Mouse (Mus musculus) liver, embryonic 11.5 days (tissue): Measurements from ENCODE around the gene Shisal1. TPM values are rescaled to one million over a fixed set of nuclear protein-coding genes. Genes with fewer than 3 reads are reported as not detected.

ENCODE experiments used
- ATAC-seq: fragments of 200-750 bp; cut with Nextera tagmentation; replicated peaks from 2 replicates; pipeline ENCODE4 v1.8.0; 2017; ENCODE audit warnings: moderate number of reproducible peaks, mild to moderate bottlenecking, moderate TSS enrichment, moderate library complexity; ENCODE audit not compliant: low FRiP score
- DNase-seq: peaks from one replicate; pipeline ENCODE4 v3.0.0-alpha.2; 2017; ENCODE audit warnings: low spot score
- H3K27ac ChIP-seq: fragments of 300-500 bp; sonication (generic); 2 replicates; pipeline ENCODE4 v1.5.1; 2014; ENCODE audit warnings: mild to moderate bottlenecking, low read depth, low read length, control low read depth
- H3K27me3 ChIP-seq: fragments of 300-500 bp; sonication (generic); replicated peaks from 2 replicates; pipeline ENCODE4 v1.6.1; 2014; ENCODE audit warnings: low read length, mixed read lengths; ENCODE audit not compliant: control insufficient read depth, insufficient read depth
- H3K36me3 ChIP-seq: fragments of 300-500 bp; sonication (generic); 2 replicates; pipeline ENCODE4 v1.6.1; 2014; ENCODE audit warnings: mild to moderate bottlenecking, low read length, moderate library complexity, mixed read lengths; ENCODE audit not compliant: control insufficient read depth, insufficient read depth
- H3K4me1 ChIP-seq: fragments of 300-500 bp; sonication (generic); replicated peaks from 2 replicates; pipeline ENCODE4 v1.6.1; 2014; ENCODE audit warnings: low read length, mixed read lengths; ENCODE audit not compliant: control insufficient read depth, insufficient read depth
- H3K4me2 ChIP-seq: fragments of 300-500 bp; sonication (generic); 2 replicates; pipeline ENCODE4 v1.6.1; 2014; ENCODE audit warnings: mild to moderate bottlenecking, control low read depth, moderate library complexity
- H3K4me3 ChIP-seq: fragments of 300-500 bp; sonication (generic); 2 replicates; pipeline ENCODE4 v1.5.1; 2014; ENCODE audit warnings: low read depth, low read length, control low read depth
- H3K9ac ChIP-seq: fragments of 300-500 bp; sonication (generic); 2 replicates; pipeline ENCODE4 v1.6.1; 2014; ENCODE audit warnings: low read depth, low read length, control low read depth
- H3K9me3 ChIP-seq: fragments of 300-500 bp; sonication (generic); 2 replicates; pipeline ENCODE4 v1.6.1; 2016; ENCODE audit warnings: low read length, inconsistent platforms, mixed read lengths; ENCODE audit not compliant: control insufficient read depth
- WGBS: fragments of 180-500 bp; shearing (Covaris S2); extraction: QIAGEN DNeasy Blood & Tissue Kit; methylation state at CpG from one replicate; pipeline ENCODE4 v1.1.7; 2014; 5-methylcytosine and 5-hydroxymethylcytosine counted together
- polyA plus RNA-seq: library from polyadenylated mRNA; unstranded; fragments of >200 nt; fragmentation: Nextera tagmentation; extraction: Ambion mirVana; gene quantifications from 2 replicates; pipeline ENCODE4 v1.2.1, GENCODE M21; 2014

The Shisal1 gene
- polyA plus RNA-seq, 1 experiment from 2014 or later: 0.25 TPM

DNA sequence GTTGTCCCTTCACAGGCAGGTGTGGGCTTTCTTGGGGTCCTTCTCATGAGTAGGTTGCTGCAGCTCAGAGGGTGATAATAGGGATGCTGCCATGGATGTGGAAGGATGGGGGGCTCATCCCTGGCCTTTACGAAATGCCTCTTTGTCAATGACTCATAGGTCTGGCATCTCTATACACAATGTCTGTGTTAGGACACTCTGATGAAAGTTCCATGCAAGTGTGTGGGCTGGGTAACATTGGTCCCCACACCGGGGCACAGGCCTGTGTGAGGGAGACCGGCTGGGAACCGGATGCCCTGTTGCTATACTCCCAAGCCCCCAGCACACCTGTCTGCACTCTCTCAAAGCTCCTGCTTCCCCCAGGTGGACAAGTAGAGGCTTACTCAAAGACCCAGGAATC, 48.3 kb downstream of the Shisal1 start:
- Histone ChIP-seq H3K36me3 (no peaks in the 10 kb centered on the region), H3K4me1 (no peaks in the 10 kb centered on the region), H3K9me3 (no peaks in the 10 kb centered on the region), H3K4me3 (no peak overlapping the region), H3K27ac (no peak overlapping the region), H3K9ac (no peak overlapping the region), H3K4me2 (no peak overlapping the region), H3K27me3 (0 out of 2 replicates have a peak, but pooled peaks cover 2% of the 10 kb centered on the region)
- DNase-seq (no peak), ATAC-seq (no peak)
- WGBS: 71% methylated on average over 4 of the region's 4 CpGs

DNA sequence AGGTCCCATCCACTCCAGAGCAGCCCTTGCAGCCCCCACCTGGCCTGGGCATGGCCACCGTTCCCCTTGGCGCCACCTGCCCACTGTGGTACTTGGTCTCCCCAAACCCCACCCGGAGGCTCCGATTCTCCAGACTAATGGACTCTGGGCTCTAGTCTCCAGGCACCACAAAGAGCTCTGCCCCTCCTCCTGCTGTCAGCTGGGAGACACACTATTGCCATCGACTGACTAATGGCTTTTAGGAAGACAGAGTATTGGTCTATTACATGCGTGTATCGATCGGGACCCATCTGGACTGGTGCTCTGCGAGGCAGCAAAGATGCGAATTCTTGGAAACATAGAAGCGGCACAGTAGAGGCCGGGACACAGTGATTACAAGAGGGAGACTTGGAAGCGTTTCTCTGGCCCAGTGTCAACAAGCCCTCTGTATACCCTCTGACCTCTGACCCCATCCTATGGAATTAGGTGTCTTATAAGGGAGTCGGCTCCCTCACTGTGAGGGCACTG, 49.2 kb downstream of the Shisal1 start:
- H3K4me3 ChIP-seq: no peak overlapping the region
- DNase-seq: no peak
- no peaks in the 10 kb centered on the region for H3K4me1 ChIP-seq
- no peak overlapping the region for H3K27ac ChIP-seq
- no peaks in the 10 kb centered on the region for H3K36me3 ChIP-seq
- WGBS: 71% methylated on average over 14 of the region's 14 CpGs
- H3K27me3 ChIP-seq: 0 out of 2 replicates have a peak, but pooled peaks cover 2% of the 10 kb centered on the region
- no peak for ATAC-seq
- no peak overlapping the region for H3K4me2 ChIP-seq
- no peak overlapping the region for H3K9ac ChIP-seq
- H3K9me3 ChIP-seq: no peaks in the 10 kb centered on the region

DNA sequence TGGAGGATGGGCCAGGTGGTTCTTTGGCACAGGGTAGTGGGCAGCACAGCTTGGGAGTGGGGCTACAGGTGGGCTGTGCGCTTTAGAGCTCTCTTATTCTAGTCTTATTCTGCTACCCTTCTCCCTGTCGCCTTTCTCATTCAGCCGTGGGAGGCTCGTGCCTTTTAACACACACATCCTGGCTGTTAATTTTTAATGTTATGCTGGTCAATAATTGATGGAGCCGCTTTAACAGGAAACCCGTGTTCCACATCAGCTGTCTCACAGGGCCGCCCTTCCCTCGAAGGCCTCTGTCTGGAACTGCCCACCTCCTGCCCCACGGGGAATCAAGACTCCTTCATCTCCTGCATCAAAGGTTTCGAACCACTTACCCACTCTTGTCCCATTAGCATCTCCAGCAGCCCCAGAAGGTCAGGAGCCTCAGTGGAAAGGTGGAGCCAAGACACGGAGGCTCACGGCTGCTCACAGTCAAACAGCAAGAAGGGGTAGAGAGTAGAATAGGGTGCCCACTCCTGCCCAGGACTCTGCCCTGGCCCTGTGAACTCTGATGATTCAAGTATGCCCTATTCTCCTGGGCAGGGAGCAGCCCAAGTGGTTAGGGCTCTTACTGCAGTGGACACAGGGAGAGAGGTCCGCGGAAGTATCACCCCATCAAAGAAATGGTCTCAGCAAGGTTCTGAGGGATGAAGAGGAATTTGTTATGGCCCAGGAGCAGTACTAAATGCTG, 51.4 kb downstream of the Shisal1 start:
- no peak overlapping the region for H3K9ac ChIP-seq
- no peaks in the 10 kb centered on the region for H3K9me3 ChIP-seq
- 70% methylated on average over 14 of the region's 14 CpGs for WGBS
- DNase-seq: no peak
- H3K27ac ChIP-seq: no peak overlapping the region
- H3K4me2 ChIP-seq: no peak overlapping the region
- H3K27me3 ChIP-seq: 0 out of 2 replicates have a peak, but pooled peaks cover 2% of the 10 kb centered on the region
- H3K4me1 ChIP-seq: no peaks in the 10 kb centered on the region
- no peak overlapping the region for H3K4me3 ChIP-seq
- ATAC-seq: no peak
- H3K36me3 ChIP-seq: no peaks in the 10 kb centered on the region

DNA sequence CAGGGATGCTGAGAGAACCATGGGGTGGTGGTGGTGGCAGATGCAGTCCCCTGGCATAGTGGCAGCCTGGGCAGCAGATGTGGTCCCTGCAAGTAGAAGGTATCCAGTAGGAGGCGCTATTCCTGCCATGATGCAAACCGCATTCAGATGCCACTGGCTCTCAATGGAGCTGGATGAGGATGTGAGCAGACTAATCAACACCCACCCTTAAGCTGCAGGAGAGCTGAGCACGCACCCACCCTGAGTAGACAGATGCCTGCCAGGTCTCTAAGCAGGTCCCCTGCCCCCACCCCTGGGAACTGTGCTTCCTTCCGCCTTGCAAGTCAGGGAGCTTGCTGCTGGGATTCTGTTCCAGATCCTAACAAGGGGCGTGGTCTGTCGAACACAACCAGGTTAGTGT, 53.6 kb downstream of the Shisal1 start:
- Histone ChIP-seq H3K9me3 (no peaks in the 10 kb centered on the region), H3K36me3 (no peaks in the 10 kb centered on the region), H3K4me1 (no peaks in the 10 kb centered on the region), H3K27ac (no peak overlapping the region), H3K4me2 (no peak overlapping the region), H3K9ac (no peak overlapping the region), H3K4me3 (no peak overlapping the region), H3K27me3 (no peaks in the 10 kb centered on the region)
- DNase-seq: no peak
- no peak for ATAC-seq
- WGBS: 31% methylated on average over 6 of the region's 6 CpGs

DNA sequence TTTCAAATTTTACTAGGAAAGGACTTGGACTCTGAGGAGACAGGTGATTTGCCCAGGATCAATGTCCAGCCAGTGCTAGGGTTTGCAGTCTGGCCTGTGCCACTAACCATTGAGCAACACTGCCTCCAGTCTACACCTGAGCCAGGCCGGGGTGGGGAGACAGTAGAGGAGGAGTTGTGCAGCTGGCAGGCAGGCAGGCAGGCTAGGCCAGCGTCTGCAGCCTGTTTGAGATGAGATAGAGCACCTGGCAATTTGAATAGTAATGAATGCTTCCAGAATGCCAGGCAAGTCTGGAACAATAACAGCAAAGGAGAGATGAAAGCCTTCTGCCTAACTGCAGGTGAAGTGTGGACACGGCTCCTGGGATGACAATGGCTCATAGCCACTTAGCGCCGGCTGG, 54.1 kb downstream of the Shisal1 start:
- no peak overlapping the region for H3K4me3 ChIP-seq
- DNase-seq: no peak
- no peak overlapping the region for H3K4me2 ChIP-seq
- no peaks in the 10 kb centered on the region for H3K4me1 ChIP-seq
- H3K9me3 ChIP-seq: no peaks in the 10 kb centered on the region
- WGBS: 73% methylated on average over 5 of the region's 5 CpGs
- no peak for ATAC-seq
- H3K36me3 ChIP-seq: no peaks in the 10 kb centered on the region
- H3K9ac ChIP-seq: no peak overlapping the region
- H3K27ac ChIP-seq: no peak overlapping the region
- no peaks in the 10 kb centered on the region for H3K27me3 ChIP-seq

DNA sequence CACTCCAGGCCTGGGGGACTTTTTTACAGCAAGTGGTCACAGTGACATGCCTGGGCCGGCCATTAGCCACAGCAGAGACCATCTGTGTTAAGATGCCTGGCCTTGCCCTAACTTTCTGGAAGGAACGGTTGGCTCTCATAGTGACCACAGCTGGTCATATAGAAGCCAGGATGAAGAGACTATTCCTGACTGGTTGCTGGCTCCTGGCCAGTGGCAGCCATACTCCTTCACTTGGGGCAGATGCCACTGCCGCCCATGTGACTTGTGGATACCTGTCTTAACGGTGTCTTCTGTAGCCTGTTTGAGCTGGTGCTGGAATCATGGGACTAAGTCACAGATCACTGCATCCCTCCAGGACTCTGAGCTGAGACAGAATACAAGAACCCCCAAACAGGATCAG, 54.8 kb downstream of the Shisal1 start:
- no peaks in the 10 kb centered on the region for H3K27me3 ChIP-seq
- H3K9me3 ChIP-seq: no peaks in the 10 kb centered on the region
- no peak overlapping the region for H3K4me3 ChIP-seq
- no peak for ATAC-seq
- no peak overlapping the region for H3K4me2 ChIP-seq
- no peak overlapping the region for H3K9ac ChIP-seq
- no peaks in the 10 kb centered on the region for H3K36me3 ChIP-seq
- no peaks in the 10 kb centered on the region for H3K4me1 ChIP-seq
- H3K27ac ChIP-seq: no peak overlapping the region
- 87% methylated on average over 4 of the region's 4 CpGs for WGBS
- no peak for DNase-seq

DNA sequence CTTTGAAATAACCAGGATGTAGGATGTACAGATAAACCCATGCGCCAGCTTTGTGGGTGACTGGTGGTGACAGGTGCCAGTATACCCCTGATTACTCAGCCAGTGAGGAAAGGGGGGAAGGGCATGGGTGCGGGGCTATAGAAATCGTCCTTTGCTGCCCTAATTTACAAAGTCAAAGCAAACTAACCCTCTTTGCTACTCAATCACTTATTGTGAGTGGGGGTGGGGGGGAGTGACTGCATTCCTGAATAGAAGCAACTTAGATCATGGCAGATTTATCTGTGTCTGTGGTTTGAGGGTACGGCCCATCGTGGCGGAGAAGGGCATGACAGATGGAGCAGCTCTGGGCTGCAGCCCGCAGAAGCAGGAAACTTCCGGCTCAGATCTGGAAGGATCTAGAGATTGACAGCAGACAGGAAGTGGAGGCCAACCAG, 58.2 kb downstream of the Shisal1 start:
- H3K27ac ChIP-seq: no peak overlapping the region
- H3K27me3 ChIP-seq: no peaks in the 10 kb centered on the region
- no peaks in the 10 kb centered on the region for H3K36me3 ChIP-seq
- WGBS: 45% methylated on average over 8 of the region's 8 CpGs
- no peak overlapping the region for H3K4me3 ChIP-seq
- H3K9me3 ChIP-seq: no peaks in the 10 kb centered on the region
- H3K4me1 ChIP-seq: no peaks in the 10 kb centered on the region
- no peak overlapping the region for H3K9ac ChIP-seq
- DNase-seq: no peak
- no peak for ATAC-seq
- no peak overlapping the region for H3K4me2 ChIP-seq

DNA sequence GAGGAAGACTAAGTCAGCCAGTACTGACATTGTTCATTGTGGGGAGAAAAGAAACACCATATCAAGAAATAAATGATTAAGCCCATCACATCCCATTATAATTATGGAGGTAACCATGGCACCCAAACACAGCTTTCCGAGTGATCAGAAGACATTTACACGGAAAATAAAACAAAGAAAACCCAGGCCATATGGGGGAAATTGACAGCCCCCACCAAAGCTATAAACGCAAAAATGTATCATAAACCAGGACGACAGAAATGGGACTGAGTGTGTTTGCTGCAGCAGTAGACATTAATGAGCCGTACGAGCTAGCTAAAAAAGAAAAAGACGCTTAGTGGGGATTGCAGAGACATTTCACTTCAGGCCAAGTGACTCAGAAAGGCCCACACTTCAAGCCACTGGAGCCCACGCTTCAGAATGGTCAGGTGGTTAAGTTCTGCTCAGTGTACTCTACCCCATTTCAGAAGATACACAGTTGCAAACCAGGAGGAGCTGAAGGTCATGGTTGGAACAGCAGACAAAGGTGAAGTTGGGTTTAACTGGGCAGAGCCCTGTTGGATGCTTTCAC, 60.8 kb downstream of the Shisal1 start:
- no peaks in the 10 kb centered on the region for H3K9me3 ChIP-seq
- ATAC-seq (no peak), DNase-seq (no peak)
- no peak overlapping the region for H3K27ac ChIP-seq
- H3K27me3 ChIP-seq: no peaks in the 10 kb centered on the region
- H3K36me3 ChIP-seq: no peaks in the 10 kb centered on the region
- 84% methylated on average over 8 of the region's 8 CpGs for WGBS
- H3K4me1 ChIP-seq: no peaks in the 10 kb centered on the region
- no peak overlapping the region for H3K4me3 ChIP-seq
- no peak overlapping the region for H3K4me2 ChIP-seq
- H3K9ac ChIP-seq: no peak overlapping the region

DNA sequence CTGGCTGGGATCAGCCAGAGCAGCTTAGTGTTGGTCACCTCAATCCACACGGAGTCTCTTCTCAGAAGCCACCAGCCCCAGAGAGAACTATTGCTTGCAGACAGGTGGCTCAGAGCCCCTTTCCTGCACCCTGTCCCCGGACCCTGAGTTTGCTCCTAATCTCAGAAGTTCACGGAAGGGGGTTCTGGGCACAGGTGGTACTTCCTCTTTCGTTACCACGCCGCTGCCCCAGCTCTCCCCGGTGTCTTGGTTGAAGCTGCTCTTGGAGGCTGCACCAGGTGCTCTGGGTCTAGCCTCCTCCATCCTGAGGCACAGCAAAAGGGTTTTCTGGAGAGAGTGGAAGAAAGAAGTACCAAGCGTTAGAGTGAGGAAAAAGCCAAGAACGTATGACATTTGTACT, 62.8 kb downstream of the Shisal1 start:
- ATAC-seq: no peak
- Histone ChIP-seq H3K9ac (no peak overlapping the region), H3K4me3 (no peak overlapping the region), H3K36me3 (no peaks in the 10 kb centered on the region), H3K4me1 (no peaks in the 10 kb centered on the region), H3K27ac (no peak overlapping the region), H3K4me2 (no peak overlapping the region), H3K27me3 (no peaks in the 10 kb centered on the region), H3K9me3 (no peaks in the 10 kb centered on the region)
- DNase-seq: no peak
- WGBS: 81% methylated on average over 9 of the region's 9 CpGs
